Mouse (Mus musculus) thymus, postnatal 0 days (tissue): Measurements from ENCODE around the gene Naalad2. TPM values are rescaled to one million over a fixed set of nuclear protein-coding genes. Genes with fewer than 3 reads are reported as not detected.

ENCODE experiments used
- polyA plus RNA-seq: library from polyadenylated mRNA; unstranded; fragments of >200 nt; fragmentation: Nextera tagmentation; extraction: Ambion mirVana; gene quantifications from 2 replicates; pipeline ENCODE4 v1.2.1, GENCODE M21; 2015

Naalad2 gene
- polyA plus RNA-seq, 1 experiment from 2014 or later: 2.8 TPM

Other genes starting within 250 kb of the Naalad2 start
- gene Chordc1, start 110.9 kb downstream of the Naalad2 start, polyA plus RNA-seq: 119 and 134 TPM in 2 replicates
- gene Ubtfl1, start 1.4 kb upstream of the Naalad2 start, polyA plus RNA-seq: not detected in 2 replicates
- gene Mbd3l2, start 27.7 kb upstream of the Naalad2 start, polyA plus RNA-seq: not detected in 2 replicates
- gene Zfp558, start 75.3 kb upstream of the Naalad2 start, polyA plus RNA-seq: 1.2 and 1.8 TPM in 2 replicates
- gene Mbd3l1, start 75.4 kb upstream of the Naalad2 start, polyA plus RNA-seq: not detected in 2 replicates